Mouse (Mus musculus): ENCODE data around the gene Timp4. TPM values are rescaled to one million over a fixed set of nuclear protein-coding genes. Genes with fewer than 3 reads are reported as not detected.

Timp4 gene
- polyA plus RNA-seq, 1 experiment from 2014 or later, result 0.31 TPM

GRCm38 (mm10) chr6:115203029-115203428, 49.0 kb downstream of the Timp4 start:
- Histone ChIP-seq H3K4me3 (ENCODE audit: low read depth, low read length) (no peak overlapping the region), H3K9ac (ENCODE audit: low read length) (no peak overlapping the region), H3K27ac (replicated peaks; ENCODE audit: low read depth, low read length) (no peak overlapping the region), H3K36me3 (ENCODE audit: control insufficient read depth, insufficient read depth, low read length) (no peaks in the 10 kb centered on the region), H3K4me1 (ENCODE audit: control insufficient read depth, insufficient read depth, low read length) (no peaks in the 10 kb centered on the region), H3K9me3 (ENCODE audit: control insufficient read depth, low read length) (no peaks in the 10 kb centered on the region), H3K27me3 (ENCODE audit: control insufficient read depth, insufficient read depth, low read length) (no peaks in the 10 kb centered on the region), H3K4me2 (ENCODE audit: low read depth, severe bottlenecking) (no peak overlapping the region)
- DNase-seq (ENCODE audit: low spot score) (no peak), ATAC-seq (ENCODE audit: insufficient number of reproducible peaks, low FRiP score, low TSS enrichment, low read depth) (no peak)
- 74% methylated on average over 3 of the region's 3 CpGs for WGBS

- Histone ChIP-seq H3K27me3 (ENCODE audit: control insufficient read depth, insufficient read depth, low read length) (no peaks in the 10 kb centered on the region), H3K9me3 (ENCODE audit: control insufficient read depth, low read length) (no peaks in the 10 kb centered on the region), H3K27ac (replicated peaks; ENCODE audit: low read depth, low read length) (no peak overlapping the region), H3K36me3 (ENCODE audit: control insufficient read depth, insufficient read depth, low read length) (no peaks in the 10 kb centered on the region), H3K9ac (ENCODE audit: low read length) (no peak overlapping the region), H3K4me3 (ENCODE audit: low read depth, low read length) (no peak overlapping the region), H3K4me1 (ENCODE audit: control insufficient read depth, insufficient read depth, low read length) (no peaks in the 10 kb centered on the region), H3K4me2 (ENCODE audit: low read depth, severe bottlenecking) (no peak overlapping the region)
- no peak for DNase-seq (ENCODE audit: low spot score)
- WGBS, result 86% methylated on average over 3 of the region's 3 CpGs
- no peak for ATAC-seq (ENCODE audit: insufficient number of reproducible peaks, low FRiP score, low TSS enrichment, low read depth)
These were observed 51.3 kb downstream of the Timp4 start for GRCm38 (mm10) chr6:115200753-115201152.

Other genes starting within 250 kb of the Timp4 start
- 91.1 and 94.2 TPM in 2 replicates for gene Tamm41, start 214.3 kb downstream of the Timp4 start, polyA plus RNA-seq (2014; fragmentation: Nextera tagmentation; extraction: Ambion mirVana)
- 0.44 and 0.99 TPM in 2 replicates for gene Syn2, start 117.3 kb downstream of the Timp4 start, polyA plus RNA-seq (2014; fragmentation: Nextera tagmentation; extraction: Ambion mirVana)
- not detected in 2 replicates for gene Gm17482, start 24.9 kb downstream of the Timp4 start, polyA plus RNA-seq (2014; fragmentation: Nextera tagmentation; extraction: Ambion mirVana)
- 0.21 and 0.38 TPM in 2 replicates for gene Pparg, start 108.7 kb upstream of the Timp4 start, polyA plus RNA-seq (2014; fragmentation: Nextera tagmentation; extraction: Ambion mirVana)